Mouse (Mus musculus) liver (tissue): ENCODE data around the gene Bmper.

Source experiments
- DNase-seq: peaks from one replicate; pipeline ENCODE4 v3.0.0-alpha.2; 2020; ENCODE audit warnings: mixed read lengths

Bmper gene

GRCm38 (mm10) chr9:23307835-23308234 is 85.0 kb downstream of the Bmper start:
- DNase-seq = no peak

DNA sequence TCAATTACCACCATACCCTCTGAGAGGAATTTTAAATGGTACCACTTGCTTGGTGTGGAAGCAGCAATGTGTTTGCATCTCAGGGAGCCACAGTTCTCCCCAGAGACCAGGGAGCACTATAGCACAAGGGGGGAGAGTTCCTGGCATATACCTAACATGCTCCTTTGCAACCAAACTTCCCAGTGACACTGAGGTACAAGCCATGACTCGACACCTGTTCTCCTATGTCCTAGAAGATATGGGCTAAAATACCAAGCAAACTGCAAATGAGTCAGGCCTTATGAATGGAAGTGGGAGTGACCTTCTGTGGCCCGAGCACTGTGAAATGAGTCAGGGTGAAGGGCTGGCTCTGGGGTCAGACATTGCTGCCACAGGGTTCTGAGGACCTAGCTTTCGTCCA is 88.1 kb downstream of the Bmper start:
- no peak for DNase-seq

DNA sequence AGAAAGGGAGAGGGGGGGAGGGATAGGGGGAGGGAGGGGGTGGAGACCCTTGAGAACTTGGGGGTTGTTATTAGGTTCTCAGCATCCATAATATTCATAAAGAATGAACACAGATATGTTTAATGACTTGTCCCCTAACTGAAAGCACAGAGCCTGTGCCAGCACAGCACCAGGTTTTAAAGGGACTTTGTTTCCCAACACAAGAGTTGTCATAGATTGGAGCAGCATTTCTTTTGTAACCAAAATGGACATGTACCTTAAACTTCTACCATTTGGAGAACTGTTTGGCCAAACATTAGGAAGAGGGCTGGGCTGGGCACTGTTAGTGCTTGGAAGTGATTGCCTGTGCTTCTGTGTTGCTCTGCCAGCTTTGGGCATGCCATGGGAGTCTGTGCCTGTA is 89.1 kb downstream of the Bmper start:
- DNase-seq = no peak

- DNase-seq = no peak
These were observed 90.0 kb downstream of the Bmper start for GRCm38 (mm10) chr9:23312877-23313276.

DNA sequence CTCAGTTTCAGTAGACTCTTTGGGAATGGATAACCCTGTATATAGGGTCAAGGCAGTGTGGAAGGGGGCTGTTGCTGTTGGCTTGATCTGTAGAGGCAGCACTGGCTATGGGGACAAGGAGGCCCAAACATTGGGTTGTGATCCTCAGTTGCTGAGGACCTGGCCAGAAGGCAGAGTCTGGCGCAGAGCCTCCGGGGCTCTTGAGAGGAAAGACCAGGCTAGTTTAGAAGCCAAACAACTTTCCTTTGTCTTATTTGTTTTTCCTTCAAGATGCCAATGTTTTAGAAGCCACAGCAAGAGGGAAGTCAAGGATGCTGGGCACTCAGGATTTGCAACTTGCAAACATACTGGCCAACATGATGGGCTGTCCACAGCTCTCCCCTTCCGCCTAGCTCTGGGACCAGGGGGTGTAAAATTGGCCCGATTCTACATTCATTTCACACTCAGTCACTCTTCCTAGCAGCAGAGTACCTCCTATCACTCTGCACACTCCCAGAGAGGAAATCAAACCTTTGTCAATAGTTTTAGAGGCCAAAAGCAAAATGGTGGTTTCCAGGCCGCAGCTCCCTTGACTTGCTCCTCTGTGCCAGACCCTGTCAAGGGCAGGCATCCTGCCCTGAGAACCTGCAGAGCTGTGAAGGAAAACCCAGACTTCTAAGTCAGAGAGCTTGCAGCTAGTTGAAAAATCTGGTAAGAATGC is 92.9 kb downstream of the Bmper start:
- no peak for DNase-seq

GRCm38 (mm10) chr9:23327830-23328229 is 105.0 kb downstream of the Bmper start:
- no peak for DNase-seq

- DNase-seq = no peak
These were observed 110.3 kb downstream of the Bmper start for GRCm38 (mm10) chr9:23333041-23333622.

DNA sequence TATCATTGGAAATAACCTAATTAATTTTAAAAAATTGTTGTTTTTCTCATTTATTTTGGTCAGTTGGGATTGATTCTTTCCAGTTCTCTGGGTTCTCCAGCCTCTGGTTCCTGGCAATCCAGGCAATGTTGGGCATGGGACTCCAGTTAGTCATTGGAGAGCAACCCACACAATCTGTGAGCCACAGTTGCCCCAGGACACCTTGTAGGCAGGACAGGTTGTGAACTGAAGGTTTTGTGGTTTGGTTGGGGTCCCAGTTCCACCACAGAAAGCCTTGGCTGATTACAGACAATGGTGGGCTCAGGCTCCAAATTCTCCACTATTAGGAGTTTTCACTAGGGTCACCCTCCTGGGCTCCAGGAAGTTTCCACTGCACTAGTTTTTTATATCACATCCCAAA is 117.7 kb downstream of the Bmper start:
- DNase-seq = no peak

DNA sequence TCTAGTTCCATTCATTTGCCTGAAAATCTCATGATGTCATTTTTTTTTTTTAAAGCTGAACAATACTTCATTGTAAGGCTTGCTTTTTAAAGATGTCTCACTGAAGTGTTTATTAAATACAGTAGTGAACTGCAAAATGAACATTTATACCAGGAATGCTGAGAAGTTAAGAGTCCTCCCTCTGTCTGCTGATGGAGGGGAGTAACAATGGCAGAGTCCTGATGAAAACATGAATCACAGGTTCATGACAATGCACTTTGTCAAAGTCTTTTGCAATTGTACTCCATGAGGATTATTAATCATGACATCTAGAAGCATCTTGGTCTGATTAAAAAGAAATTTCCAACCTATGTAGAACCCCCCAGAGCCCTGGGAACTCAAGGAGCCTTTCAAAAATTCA is 118.4 kb downstream of the Bmper start:
- no peak for DNase-seq

GRCm38 (mm10) chr9:23344353-23344752 is 121.5 kb downstream of the Bmper start:
- no peak for DNase-seq

DNA sequence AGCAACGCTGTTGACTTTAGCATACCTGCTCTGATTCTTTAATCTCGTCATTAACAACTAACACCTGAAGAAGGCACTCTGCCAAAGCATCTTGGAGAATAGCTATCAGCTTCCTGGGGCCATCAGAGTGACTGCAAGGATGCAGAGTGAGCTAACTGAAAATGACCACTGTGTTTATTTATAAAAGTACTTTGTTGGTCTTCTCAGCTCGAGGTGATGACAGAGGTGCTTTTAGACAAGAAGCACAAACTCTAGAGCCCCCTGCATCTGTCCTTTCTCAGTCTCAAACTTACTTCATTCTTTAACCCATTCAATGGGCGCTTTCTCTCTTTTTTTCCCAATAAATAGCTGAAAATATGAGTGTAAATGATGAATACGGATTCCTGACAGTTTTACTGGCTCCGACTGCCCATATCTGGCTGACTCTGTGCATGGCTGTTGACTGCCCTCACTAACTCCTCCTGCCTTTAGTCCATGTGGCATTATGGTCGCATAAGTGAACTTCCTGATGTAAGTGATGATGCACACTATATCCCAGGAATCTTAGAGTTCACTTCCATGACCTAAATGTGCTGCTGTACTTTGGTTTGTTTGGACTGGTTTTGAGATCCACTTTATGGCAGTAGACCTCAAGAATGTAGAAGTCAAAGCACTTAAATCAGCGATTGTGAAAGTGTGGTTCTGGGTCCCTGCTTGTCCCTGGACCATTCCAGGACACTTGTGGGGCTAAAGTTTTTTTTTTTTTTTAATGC is 122.4 kb downstream of the Bmper start:
- no peak for DNase-seq

GRCm38 (mm10) chr9:23349603-23350002 is 126.7 kb downstream of the Bmper start:
- no peak for DNase-seq

- no peak for DNase-seq
These were observed 128.5 kb downstream of the Bmper start for GRCm38 (mm10) chr9:23351400-23351799.

- no peak for DNase-seq
These were observed 129.5 kb downstream of the Bmper start for GRCm38 (mm10) chr9:23352396-23352795.

GRCm38 (mm10) chr9:23354201-23354820 is 131.4 kb downstream of the Bmper start:
- DNase-seq = no peak

- DNase-seq = no peak
These were observed 135.2 kb downstream of the Bmper start for GRCm38 (mm10) chr9:23358108-23358507.

- no peak for DNase-seq
These were observed 140.3 kb downstream of the Bmper start for GRCm38 (mm10) chr9:23363139-23363538.

- DNase-seq = no peak
These were observed 140.7 kb downstream of the Bmper start for GRCm38 (mm10) chr9:23363540-23363939.

- no peak for DNase-seq
These were observed 141.2 kb downstream of the Bmper start for GRCm38 (mm10) chr9:23364047-23364446.

DNA sequence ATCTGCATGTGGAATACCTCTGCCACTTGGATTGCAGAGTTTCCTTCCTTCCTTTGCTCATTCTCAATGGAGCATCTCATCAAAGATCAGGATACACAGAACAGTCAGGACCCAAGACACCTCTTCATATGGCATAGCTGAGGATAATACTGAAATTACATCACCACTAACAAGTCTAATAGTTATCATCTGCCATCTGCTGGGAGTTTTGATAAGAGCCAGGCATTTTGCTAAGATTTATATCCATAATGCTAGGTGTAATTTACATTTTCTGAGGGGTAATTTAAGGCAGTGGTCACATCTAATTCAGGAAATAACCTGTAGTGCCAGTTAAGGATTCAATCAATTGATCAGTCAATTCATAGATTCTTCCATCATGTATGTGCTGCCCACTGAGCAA is 145.2 kb downstream of the Bmper start:
- DNase-seq = no peak

DNA sequence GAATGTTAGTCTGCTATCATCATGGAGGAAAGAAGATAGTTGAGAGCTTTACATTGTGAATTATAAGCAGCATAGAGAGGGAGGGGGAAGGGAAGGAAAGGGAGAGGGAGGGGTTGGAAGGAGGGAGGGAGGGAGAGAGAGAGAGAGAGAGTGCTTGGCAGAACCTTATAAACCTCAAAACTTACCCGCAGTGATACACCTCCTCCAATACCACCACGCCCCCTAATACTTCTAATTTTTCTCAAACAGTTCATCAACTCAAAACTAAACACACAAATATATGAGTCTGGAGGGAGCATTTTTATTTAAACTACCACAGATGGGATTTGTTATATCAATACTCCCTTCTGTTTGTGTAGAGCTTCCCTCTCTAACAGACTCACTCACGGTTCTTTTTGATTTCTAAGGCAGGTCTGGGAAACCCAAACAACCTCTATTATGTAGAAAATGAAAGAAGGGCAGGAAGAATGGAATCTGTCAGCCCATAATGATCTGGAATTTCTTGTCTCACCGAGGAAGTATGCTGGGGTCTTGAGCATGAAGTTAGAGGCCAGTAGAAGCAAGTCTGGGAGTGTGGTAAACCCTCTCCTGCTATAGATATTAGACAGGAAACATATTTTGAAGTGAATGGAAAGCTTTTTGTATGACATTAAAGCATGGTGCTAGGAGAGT is 152.0 kb downstream of the Bmper start:
- no peak for DNase-seq

GRCm38 (mm10) chr9:23377831-23378730 is 155.2 kb downstream of the Bmper start:
- DNase-seq = no peak
